ENCODE assay signal across 16 mouse cellular contexts in genomic region chrX:48449646-48450045, GRCm38 (mm10). TPM values are rescaled to one million over a fixed set of nuclear protein-coding genes. Genes with fewer than 3 reads are reported as not detected.
A peak's percentile ranks its signal among the peaks of the same experiment; 100 is the strongest.
DNase-seq lines count a peak whose midpoint lies in the region; ATAC-seq and TF ChIP-seq lines count a peak whose summit lies in the region.
"Had no signal": no experiment of that assay in that cellular context is flagged by ENCODE, and none has a peak within 500 bp of the region (broad histone marks: within the 10 kb centered on the region; RNA-seq: fewer than 3 reads in every experiment).

No protein-coding gene starts in this region.

- peak; percentile 53 for DNase-seq in adrenal gland, adult 2 months
- DNase-seq in adrenal gland, adult 18-20 months (ENCODE audit: low spot score in 2 of 2): no peak
- no peak for DNase-seq in heart, postnatal 36 days
- DNase-seq in midbrain, embryonic 10.5 days (ENCODE audit: low spot score): peak; percentile 39
- DNase-seq in embryo, embryonic 11 days: peak; percentile 39
- DNase-seq in layer of hippocampus, adult 2 months (ENCODE audit: low spot score in 2 of 2): no peak
- DNase-seq: cerebellum, adult 8-10 months; kidney, adult 11 months; kidney, postnatal 10 days; liver, postnatal 0 days; thymus, postnatal 4 days had no signal

- peak overlapping the region; percentile 61 for H3K9ac ChIP-seq in heart, embryonic 13.5 days
- H3K9ac ChIP-seq in midbrain, embryonic 16.5 days (ENCODE audit: low read depth, low read length): no peak overlapping the region
- H3K9ac ChIP-seq: hindbrain, embryonic 14.5 days; liver, postnatal 0 days had no signal

- H3K4me2 ChIP-seq in heart, embryonic 13.5 days: peak overlapping the region; percentile 38
- no peak overlapping the region for H3K4me2 ChIP-seq in midbrain, embryonic 16.5 days (ENCODE audit: low read length)
- H3K4me2 ChIP-seq: hindbrain, embryonic 14.5 days had no signal

- H3K4me3 ChIP-seq in heart, embryonic 13.5 days: 0 out of 2 replicates have a peak overlapping the region, but pooled peaks have one; percentile 2
- no peak overlapping the region for H3K4me3 ChIP-seq in midbrain, embryonic 10.5 days
- H3K4me3 ChIP-seq in midbrain, embryonic 16.5 days (ENCODE audit: low read depth, low read length): no peak overlapping the region
- no peak overlapping the region for H3K4me3 ChIP-seq in layer of hippocampus, adult 2 months

- H3K9me3 ChIP-seq in heart, embryonic 13.5 days: no peaks in the 10 kb centered on the region
- H3K9me3 ChIP-seq in midbrain, embryonic 10.5 days (replicated peaks): peaks cover 9% of the 10 kb centered on the region; the same call in 1 of the 2 replicates
- no peaks in the 10 kb centered on the region; the same call in 1 of the 2 replicates for H3K9me3 ChIP-seq in midbrain, embryonic 16.5 days (replicated peaks; ENCODE audit: control insufficient read depth, low read length, poor library complexity, severe bottlenecking)

- 17% methylated on average over 10 of the region's 10 CpGs for WGBS in heart, embryonic 13.5 days
- WGBS in midbrain, embryonic 10.5 days: 15% methylated on average over 10 of the region's 10 CpGs
- 32% methylated on average over 10 of the region's 10 CpGs for WGBS in midbrain, embryonic 16.5 days

- peaks cover 8% of the 10 kb centered on the region for H3K27me3 ChIP-seq in heart, embryonic 13.5 days (replicated peaks)
- H3K27me3 ChIP-seq in midbrain, embryonic 10.5 days (ENCODE audit: low read depth, poor library complexity, severe bottlenecking): peaks cover 47% of the 10 kb centered on the region
- no peaks in the 10 kb centered on the region; the same call in 1 of the 2 replicates for H3K27me3 ChIP-seq in midbrain, embryonic 16.5 days (ENCODE audit: control insufficient read depth, insufficient read depth, low read depth, low read length)

- intact Hi-C loops in heart, postnatal 36 days (cut with DNase I): no loop called here

- ATAC-seq in heart, embryonic 13.5 days (ENCODE audit: extremely low read depth, insufficient number of reproducible peaks, low FRiP score, low TSS enrichment): no peak
- no peak for ATAC-seq in midbrain, embryonic 16.5 days
- ATAC-seq: activated CD4-positive, CD25-positive, alpha-beta regulatory T cell, adult 4 months; liver, postnatal 0 days had no signal

- H3K4me1 ChIP-seq in heart, embryonic 13.5 days: peaks cover 33% of the 10 kb centered on the region
- peaks cover 18% of the 10 kb centered on the region for H3K4me1 ChIP-seq in midbrain, embryonic 10.5 days
- no peaks in the 10 kb centered on the region for H3K4me1 ChIP-seq in midbrain, embryonic 16.5 days (ENCODE audit: control insufficient read depth, insufficient read depth, low read length)

- H3K27ac ChIP-seq in heart, embryonic 13.5 days (replicated peaks): peak overlapping the region; percentile 70
- peak overlapping the region; percentile 63; the same call in 1 of the 2 replicates for H3K27ac ChIP-seq in midbrain, embryonic 10.5 days (replicated peaks)
- H3K27ac ChIP-seq in midbrain, embryonic 16.5 days (ENCODE audit: low read length): no peak overlapping the region
- H3K27ac ChIP-seq in layer of hippocampus, adult 2 months: no peak overlapping the region
- H3K27ac ChIP-seq: hindbrain, embryonic 14.5 days; macrophage had no signal

- H3K36me3 ChIP-seq in heart, embryonic 13.5 days: no peaks in the 10 kb centered on the region
- H3K36me3 ChIP-seq in midbrain, embryonic 10.5 days: no peaks in the 10 kb centered on the region
- H3K36me3 ChIP-seq in midbrain, embryonic 16.5 days (ENCODE audit: control insufficient read depth, insufficient read depth, low read length): no peaks in the 10 kb centered on the region

- no peak for TF ChIP-seq CTCF in layer of hippocampus, adult 2 months (conservative IDR thresholded peaks at IDR 0.05)

RNA-seq across cellular contexts. Expression of gene Elf4, which starts 13.3 kb away (rescaled TPM):
- total RNA-seq in adrenal gland, adult 2 months (2021): 10 to 100 TPM in 1 of 2 experiments, 1 to 10 TPM in 1; 8.2 to 19.1 TPM
- 8.1 and 13.5 TPM in 2 replicates for polyA plus RNA-seq in adrenal gland, adult 2 months (2012; rRNA removed)
- 10 to 100 TPM in 1 of 2 experiments, 1 to 10 TPM in 1; 9.9 to 14.6 TPM for total RNA-seq in adrenal gland, adult 18-20 months (2021)
- 9.2 and 10.3 TPM in 2 replicates for polyA plus RNA-seq in heart, embryonic 13.5 days (2015; fragmentation: Nextera tagmentation; extraction: Ambion mirVana)
- 1 to 10 TPM; 5.7 to 6.6 TPM for total RNA-seq in heart, postnatal 36 days (2021)
- polyA plus RNA-seq in midbrain, embryonic 10.5 days (2016; fragmentation: Nextera tagmentation; extraction: Ambion mirVana): 1.8 and 2.0 TPM in 2 replicates
- 0.46 and 0.70 TPM in 2 replicates for polyA plus RNA-seq in midbrain, embryonic 16.5 days (2015; fragmentation: Nextera tagmentation; extraction: Ambion mirVana)
- total RNA-seq in layer of hippocampus, adult 2 months (2021): under 1 TPM; 0.61 to 0.84 TPM

Comparison
In these comparisons a context has a peak if more than half of its experiments do, and no peak if none do; other contexts are left out.
1. DNase-seq: peak in adrenal gland, adult 2 months (single experiment), midbrain, embryonic 10.5 days (single experiment) and embryo, embryonic 11 days (single experiment); none in adrenal gland, adult 18-20 months (0 of 2), heart, postnatal 36 days (0 of 2) and layer of hippocampus, adult 2 months (0 of 2).
2. H3K27ac ChIP-seq: peak in heart, embryonic 13.5 days (single experiment) and midbrain, embryonic 10.5 days (single experiment); none in midbrain, embryonic 16.5 days (single experiment) and layer of hippocampus, adult 2 months (single experiment).